Mouse (Mus musculus): ENCODE measurements at regions not wholly inside any gene's neighbourhood (a gene's known extent, or its start where the extent isn't known, plus 50 kb on each side); places are given as distances from the start of the nearest gene placed in this dataset.

DNA sequence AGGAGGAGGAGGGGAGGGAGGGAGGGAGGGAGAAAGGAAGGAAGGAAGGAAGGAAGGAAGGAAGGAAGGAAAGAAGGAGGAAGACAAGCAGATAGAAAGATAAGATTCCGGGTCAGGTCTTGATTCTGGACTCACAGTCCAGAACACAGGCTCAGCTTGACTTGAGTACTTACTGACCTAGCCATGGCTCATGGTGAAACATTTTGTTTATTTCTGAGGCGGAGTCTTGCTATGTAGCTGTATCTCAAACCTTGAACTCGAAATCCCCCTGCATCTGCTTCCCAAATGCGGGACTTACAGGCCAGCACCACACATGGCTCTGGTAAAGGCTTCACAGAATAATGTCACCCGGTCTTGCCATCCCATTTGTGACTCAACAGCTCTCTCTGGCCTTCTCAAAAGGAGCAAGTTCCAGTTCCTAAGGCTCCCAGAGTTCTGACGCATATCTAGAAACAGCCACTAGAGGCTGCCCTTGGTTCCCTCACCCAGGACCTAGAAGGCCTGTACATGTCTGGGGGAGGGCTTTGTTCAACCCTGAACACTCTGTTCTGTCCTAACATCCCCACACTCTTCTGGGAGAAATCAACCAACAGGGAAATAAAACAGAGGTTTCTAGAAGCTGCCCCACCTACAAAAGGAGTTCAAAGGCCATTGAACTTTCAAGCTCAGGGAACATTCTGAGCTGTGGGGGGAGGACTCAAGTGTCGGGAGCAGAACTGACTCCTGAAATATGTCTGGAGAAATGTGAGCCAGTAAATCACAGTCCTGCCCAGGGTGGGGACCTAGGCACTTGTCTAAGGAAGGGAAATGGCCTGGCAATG, 56.2 kb upstream of the Akap13 start:
- DNase-seq (ENCODE audit: low spot score): peak; percentile 59

DNA sequence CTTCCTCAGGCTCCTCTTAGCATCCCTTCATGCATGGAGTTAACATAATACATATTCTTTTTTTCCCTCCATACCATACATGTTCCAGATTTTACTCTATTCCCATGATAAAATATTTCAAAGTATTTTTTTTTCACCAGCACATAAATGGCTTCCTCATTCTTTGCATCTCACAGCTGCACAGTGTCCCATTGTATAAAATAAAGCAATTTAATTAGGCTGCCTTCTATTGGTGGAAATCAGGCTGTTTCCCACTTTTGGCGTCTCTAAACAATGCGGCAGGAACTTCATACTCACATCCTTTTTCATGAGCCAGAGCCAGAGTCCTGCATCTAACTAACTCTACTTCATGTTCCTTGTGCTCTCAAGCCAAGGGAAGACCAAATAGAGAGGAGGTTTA, 54.9 kb upstream of the Akap13 start:
- DNase-seq (ENCODE audit: low spot score): no peak

DNA sequence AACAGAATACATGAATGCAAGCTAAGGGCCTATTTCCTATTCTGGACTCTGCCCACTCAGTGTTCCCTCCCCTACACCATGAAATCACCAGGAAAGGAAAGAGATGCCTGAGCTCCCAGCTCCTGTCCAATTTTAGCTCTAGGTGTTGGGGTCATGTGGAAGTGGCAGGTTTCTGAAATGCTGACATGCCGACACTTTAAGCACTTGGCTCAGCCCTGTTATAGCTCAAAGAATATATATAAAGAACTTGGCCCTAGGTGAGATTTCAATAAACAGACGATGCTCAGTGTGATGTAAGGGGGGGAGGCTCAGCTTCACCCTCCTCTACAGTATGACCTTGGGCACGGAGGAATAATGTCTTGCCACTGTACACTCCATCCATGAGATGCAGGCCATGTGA, 50.4 kb upstream of the Akap13 start:
- no peak for DNase-seq (ENCODE audit: low spot score)
